Mouse (Mus musculus) intestine, embryonic 16.5 days (tissue): ENCODE measurements around the gene Tent5d. TPM values are rescaled to one million over a fixed set of nuclear protein-coding genes. Genes with fewer than 3 reads are reported as not detected.

Experiments used
- ATAC-seq: fragments of 200-750 bp; cut with Nextera tagmentation; 2 replicates; pipeline ENCODE4 v1.8.0; 2017; ENCODE audit warnings: moderate TSS enrichment, moderate library complexity
- H3K27ac ChIP-seq: fragments of 300-500 bp; sonication (generic); 2 replicates; pipeline ENCODE4 v1.5.1; 2014; ENCODE audit warnings: mild to moderate bottlenecking, low read length
- H3K27me3 ChIP-seq: fragments of 300-500 bp; sonication (generic); replicated peaks from 2 replicates; pipeline ENCODE4 v1.6.1; 2014; ENCODE audit warnings: low read length, control low read depth, mixed read lengths; ENCODE audit not compliant: control insufficient read depth, insufficient read depth
- H3K36me3 ChIP-seq: fragments of 300-500 bp; sonication (generic); 2 replicates; pipeline ENCODE4 v1.6.1; 2014; ENCODE audit warnings: low read length, control low read depth; ENCODE audit not compliant: control insufficient read depth, insufficient read depth
- H3K4me1 ChIP-seq: fragments of 300-500 bp; sonication (generic); 2 replicates; pipeline ENCODE4 v1.6.1; 2014; ENCODE audit warnings: low read length, control low read depth, mixed read lengths; ENCODE audit not compliant: control insufficient read depth, insufficient read depth
- H3K4me2 ChIP-seq: fragments of 300-500 bp; sonication (generic); 2 replicates; pipeline ENCODE4 v1.6.1; 2014; ENCODE audit warnings: low read depth, low read length, control low read depth
- H3K4me3 ChIP-seq: fragments of 300-500 bp; sonication (generic); 2 replicates; pipeline ENCODE4 v1.5.1; 2014; ENCODE audit warnings: mild to moderate bottlenecking, low read length
- H3K9ac ChIP-seq: fragments of 300-500 bp; sonication (generic); 2 replicates; pipeline ENCODE4 v1.6.1; 2014; ENCODE audit warnings: low read depth, low read length
- H3K9me3 ChIP-seq: fragments of 300-500 bp; sonication (generic); 2 replicates; pipeline ENCODE4 v1.6.1; 2016; ENCODE audit warnings: low read length, control low read depth; ENCODE audit not compliant: control insufficient read depth
- WGBS: fragments of 180-500 bp; shearing (Covaris S2); extraction: QIAGEN DNeasy Blood & Tissue Kit; methylation state at CpG from one replicate; pipeline ENCODE4 v1.1.7; 2014; 5-methylcytosine and 5-hydroxymethylcytosine counted together
- polyA plus RNA-seq: library from polyadenylated mRNA; unstranded; fragments of >200 nt; fragmentation: Nextera tagmentation; extraction: Ambion mirVana; gene quantifications from 2 replicates; pipeline ENCODE4 v1.2.1, GENCODE M21; 2015

Gene Tent5d
- polyA plus RNA-seq, 1 experiment from 2014 or later: not detected

- peak overlapping the region; percentile 54; the same call in 1 of the 2 replicates for H3K4me2 ChIP-seq
- H3K27ac ChIP-seq: no peak overlapping the region
- 82% methylated on average over 6 of the region's 6 CpGs for WGBS
- H3K27me3 ChIP-seq: no peaks in the 10 kb centered on the region
- H3K4me3 ChIP-seq: no peak overlapping the region; the same call in 1 of the 2 replicates
- H3K36me3 ChIP-seq: no peaks in the 10 kb centered on the region
- H3K9ac ChIP-seq: no peak overlapping the region
- no peak for ATAC-seq
- H3K4me1 ChIP-seq: no peaks in the 10 kb centered on the region
- no peaks in the 10 kb centered on the region for H3K9me3 ChIP-seq
Measured at GRCm38 (mm10) chrX:107816726-107817125, 24.3 kb downstream of the Tent5d start.

GRCm38 (mm10) chrX:107858165-107858564, 65.8 kb downstream of the Tent5d start:
- no peak overlapping the region for H3K4me2 ChIP-seq
- no peak overlapping the region for H3K27ac ChIP-seq
- no peak overlapping the region for H3K9ac ChIP-seq
- H3K27me3 ChIP-seq: no peaks in the 10 kb centered on the region
- H3K4me3 ChIP-seq: no peak overlapping the region
- H3K36me3 ChIP-seq: no peaks in the 10 kb centered on the region
- ATAC-seq: no peak
- H3K4me1 ChIP-seq: no peaks in the 10 kb centered on the region
- WGBS: 24% methylated on average over 4 of the region's 4 CpGs
- H3K9me3 ChIP-seq: no peaks in the 10 kb centered on the region

Other genes with a start within 250 kb of the Tent5d start
- gene Tbx22, start 124.6 kb upstream of the Tent5d start, polyA plus RNA-seq: not detected in 2 replicates
- gene 2610002M06Rik, start 23.7 kb downstream of the Tent5d start, polyA plus RNA-seq: 12.1 and 13.3 TPM in 2 replicates
- not detected in 2 replicates for gene Gm732, start 155.9 kb downstream of the Tent5d start, polyA plus RNA-seq